Mouse (Mus musculus): ENCODE measurements around the gene Ctnnbl1. TPM values are rescaled to one million over a fixed set of nuclear protein-coding genes. Genes with fewer than 3 reads are reported as not detected.

The Ctnnbl1 gene
- polyA plus RNA-seq, 1 experiment from 2014 or later: 36.3 TPM

DNA sequence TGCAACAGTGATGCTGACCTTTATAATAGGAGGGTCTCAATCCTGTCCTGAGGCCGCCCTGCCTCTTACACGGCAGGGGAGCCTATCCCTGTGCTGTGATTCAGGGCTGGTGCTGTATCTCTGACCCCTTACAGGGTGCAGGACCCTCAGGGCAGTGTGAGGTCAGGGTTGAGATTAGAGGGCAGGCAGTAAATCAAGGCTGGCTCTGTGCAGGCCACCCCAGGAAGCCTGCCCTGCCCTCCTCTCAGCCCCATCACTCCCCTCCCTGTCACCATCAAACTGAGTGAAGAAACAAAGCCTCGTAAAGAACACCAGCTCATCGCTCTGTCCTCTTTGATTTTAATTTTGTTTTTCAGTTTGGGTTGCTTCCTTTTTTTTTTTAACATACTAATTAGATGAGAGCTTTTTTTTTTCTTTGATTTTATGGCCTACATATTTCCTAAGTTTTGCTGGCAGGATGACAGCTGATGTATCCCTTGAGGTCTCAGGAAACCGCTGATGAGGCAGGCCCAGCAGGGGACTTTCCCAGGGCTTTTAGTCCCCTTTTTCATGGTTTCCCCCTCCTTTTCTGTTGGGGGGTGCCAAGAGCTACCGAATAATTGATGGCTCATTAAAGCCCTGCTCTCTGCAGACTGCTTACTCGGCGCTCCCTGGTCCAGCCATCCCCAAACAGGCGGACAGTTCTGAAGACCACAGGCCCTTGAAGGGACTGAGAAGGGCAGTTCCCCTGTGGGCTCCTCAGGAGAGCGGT lies 150.2 kb downstream of the Ctnnbl1 start:
- Histone ChIP-seq H3K4me3 (ENCODE audit: low read depth, low read length) (no peak overlapping the region), H3K36me3 (ENCODE audit: control insufficient read depth, insufficient read depth, low read length) (no peaks in the 10 kb centered on the region; the same call in 1 of the 2 replicates), H3K27ac (ENCODE audit: low read depth, low read length) (no peak overlapping the region), H3K27me3 (ENCODE audit: control insufficient read depth, insufficient read depth, low read length) (peaks cover 6% of the 10 kb centered on the region; the same call in 1 of the 2 replicates), H3K9me3 (replicated peaks; ENCODE audit: control insufficient read depth, low read length) (no peaks in the 10 kb centered on the region), H3K9ac (ENCODE audit: low read depth, low read length) (no peak overlapping the region), H3K4me2 (no peak overlapping the region), H3K4me1 (ENCODE audit: control insufficient read depth, insufficient read depth, low read length) (peaks cover 12% of the 10 kb centered on the region; the same call in 1 of the 2 replicates)
- WGBS (ENCODE audit: insufficient replicate concordance): 54% methylated on average over 10 of the region's 10 CpGs
- ATAC-seq (replicated peaks; ENCODE audit: insufficient number of reproducible peaks, low FRiP score, low TSS enrichment): no peak; the same call in 1 of the 2 replicates

DNA sequence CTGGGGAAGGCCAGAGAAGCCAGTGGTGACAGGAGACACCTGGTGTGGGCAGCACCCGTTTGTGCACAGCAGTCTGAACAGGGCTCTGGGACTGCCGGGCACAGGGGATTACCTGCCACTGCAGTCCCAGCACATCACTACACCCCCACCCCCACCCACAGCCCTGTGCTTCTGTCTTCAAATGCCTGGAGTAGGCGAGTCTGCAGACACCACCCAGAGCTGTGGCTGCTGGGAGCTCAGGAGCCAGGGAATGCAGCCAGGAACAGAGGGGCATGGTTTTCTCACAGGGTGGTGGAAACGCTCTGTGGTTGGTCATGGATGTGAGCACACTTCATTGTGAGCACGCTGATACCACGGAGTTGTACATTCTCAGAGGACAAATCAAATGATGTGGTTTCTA lies 154.0 kb downstream of the Ctnnbl1 start:
- ATAC-seq (replicated peaks; ENCODE audit: insufficient number of reproducible peaks, low FRiP score, low TSS enrichment): no peak
- 62% methylated on average over 6 of the region's 6 CpGs for WGBS (ENCODE audit: insufficient replicate concordance)
- no peaks in the 10 kb centered on the region; the same call in 1 of the 2 replicates for H3K27me3 ChIP-seq (ENCODE audit: control insufficient read depth, insufficient read depth, low read length)
- no peak overlapping the region for H3K27ac ChIP-seq (ENCODE audit: low read depth, low read length)
- H3K9ac ChIP-seq (ENCODE audit: low read depth, low read length): no peak overlapping the region
- H3K36me3 ChIP-seq (ENCODE audit: control insufficient read depth, insufficient read depth, low read length): no peaks in the 10 kb centered on the region; the same call in 1 of the 2 replicates
- no peak overlapping the region for H3K4me2 ChIP-seq
- 0 out of 2 replicates have a peak, but pooled peaks cover 3% of the 10 kb centered on the region for H3K4me1 ChIP-seq (ENCODE audit: control insufficient read depth, insufficient read depth, low read length)
- no peaks in the 10 kb centered on the region for H3K9me3 ChIP-seq (replicated peaks; ENCODE audit: control insufficient read depth, low read length)
- H3K4me3 ChIP-seq (ENCODE audit: low read depth, low read length): no peak overlapping the region

GRCm38 (mm10) chr2:157897131-157897530 lies 159.9 kb downstream of the Ctnnbl1 start:
- Histone ChIP-seq H3K9ac (ENCODE audit: low read depth, low read length) (no peak overlapping the region), H3K27me3 (ENCODE audit: control insufficient read depth, insufficient read depth, low read length) (peaks cover 7% of the 10 kb centered on the region), H3K9me3 (replicated peaks; ENCODE audit: control insufficient read depth, low read length) (no peaks in the 10 kb centered on the region), H3K4me3 (ENCODE audit: low read depth, low read length) (no peak overlapping the region), H3K36me3 (ENCODE audit: control insufficient read depth, insufficient read depth, low read length) (no peaks in the 10 kb centered on the region; the same call in 1 of the 2 replicates), H3K4me2 (no peak overlapping the region), H3K4me1 (ENCODE audit: control insufficient read depth, insufficient read depth, low read length) (no peaks in the 10 kb centered on the region), H3K27ac (ENCODE audit: low read depth, low read length) (no peak overlapping the region)
- 74% methylated on average over 4 of the region's 4 CpGs for WGBS (ENCODE audit: insufficient replicate concordance)
- ATAC-seq (replicated peaks; ENCODE audit: insufficient number of reproducible peaks, low FRiP score, low TSS enrichment): no peak

- peaks cover 3% of the 10 kb centered on the region; the same call in 1 of the 2 replicates for H3K4me1 ChIP-seq (ENCODE audit: control insufficient read depth, insufficient read depth, low read length)
- no peak overlapping the region for H3K4me3 ChIP-seq (ENCODE audit: low read depth, low read length)
- peaks cover 58% of the 10 kb centered on the region for H3K27me3 ChIP-seq (ENCODE audit: control insufficient read depth, insufficient read depth, low read length)
- no peak overlapping the region for H3K4me2 ChIP-seq
- H3K27ac ChIP-seq (ENCODE audit: low read depth, low read length): no peak overlapping the region
- no peak overlapping the region for H3K9ac ChIP-seq (ENCODE audit: low read depth, low read length)
- ATAC-seq (replicated peaks; ENCODE audit: insufficient number of reproducible peaks, low FRiP score, low TSS enrichment): 0 out of 2 replicates have a peak, but pooled peaks have one; percentile 37
- no peaks in the 10 kb centered on the region for H3K36me3 ChIP-seq (ENCODE audit: control insufficient read depth, insufficient read depth, low read length)
- WGBS (ENCODE audit: insufficient replicate concordance): 1% methylated on average over 16 of the region's 16 CpGs
- H3K9me3 ChIP-seq (replicated peaks; ENCODE audit: control insufficient read depth, low read length): no peaks in the 10 kb centered on the region
Observed at GRCm38 (mm10) chr2:157913204-157913636, 176.0 kb downstream of the Ctnnbl1 start.

- Histone ChIP-seq H3K27me3 (ENCODE audit: control insufficient read depth, insufficient read depth, low read length) (peaks cover 61% of the 10 kb centered on the region), H3K36me3 (ENCODE audit: control insufficient read depth, insufficient read depth, low read length) (no peaks in the 10 kb centered on the region), H3K9ac (ENCODE audit: low read depth, low read length) (no peak overlapping the region), H3K4me2 (no peak overlapping the region), H3K27ac (ENCODE audit: low read depth, low read length) (no peak overlapping the region), H3K4me3 (ENCODE audit: low read depth, low read length) (no peak overlapping the region), H3K4me1 (ENCODE audit: control insufficient read depth, insufficient read depth, low read length) (peaks cover 3% of the 10 kb centered on the region; the same call in 1 of the 2 replicates), H3K9me3 (replicated peaks; ENCODE audit: control insufficient read depth, low read length) (no peaks in the 10 kb centered on the region)
- 4% methylated on average over 4 of the region's 4 CpGs for WGBS (ENCODE audit: insufficient replicate concordance)
- ATAC-seq (replicated peaks; ENCODE audit: insufficient number of reproducible peaks, low FRiP score, low TSS enrichment): no peak
Observed at GRCm38 (mm10) chr2:157913705-157914104, 176.5 kb downstream of the Ctnnbl1 start.

GRCm38 (mm10) chr2:157914105-157914764 lies 177.0 kb downstream of the Ctnnbl1 start, which contains the start of gene Vstm2l:
Vstm2l (plus strand) TSS chr2:157914653.
- Histone ChIP-seq H3K27ac (ENCODE audit: low read depth, low read length) (no peak within 1 kb of the TSS), H3K36me3 (ENCODE audit: control insufficient read depth, insufficient read depth, low read length) (no peaks in the 10 kb centered on the region), H3K9me3 (replicated peaks; ENCODE audit: control insufficient read depth, low read length) (no peaks in the 10 kb centered on the region), H3K27me3 (ENCODE audit: control insufficient read depth, insufficient read depth, low read length) (peaks cover 64% of the 10 kb centered on the region), H3K4me2 (peak within 1 kb of the TSS; percentile 59), H3K4me1 (ENCODE audit: control insufficient read depth, insufficient read depth, low read length) (peaks cover 3% of the 10 kb centered on the region; the same call in 1 of the 2 replicates), H3K4me3 (ENCODE audit: low read depth, low read length) (peak within 1 kb of the TSS; percentile 35), H3K9ac (ENCODE audit: low read depth, low read length) (no peak within 1 kb of the TSS)
- no peak for ATAC-seq (replicated peaks; ENCODE audit: insufficient number of reproducible peaks, low FRiP score, low TSS enrichment)
- 5% methylated on average over 62 of the region's 62 CpGs for WGBS (ENCODE audit: insufficient replicate concordance)

- Histone ChIP-seq H3K27me3 (ENCODE audit: control insufficient read depth, insufficient read depth, low read length) (peaks cover 71% of the 10 kb centered on the region), H3K9ac (ENCODE audit: low read depth, low read length) (no peak overlapping the region), H3K36me3 (ENCODE audit: control insufficient read depth, insufficient read depth, low read length) (no peaks in the 10 kb centered on the region), H3K4me3 (ENCODE audit: low read depth, low read length) (peak overlapping the region; percentile 35), H3K9me3 (replicated peaks; ENCODE audit: control insufficient read depth, low read length) (no peaks in the 10 kb centered on the region), H3K4me1 (ENCODE audit: control insufficient read depth, insufficient read depth, low read length) (peaks cover 3% of the 10 kb centered on the region; the same call in 1 of the 2 replicates), H3K27ac (ENCODE audit: low read depth, low read length) (no peak overlapping the region), H3K4me2 (peak overlapping the region; percentile 59)
- no peak for ATAC-seq (replicated peaks; ENCODE audit: insufficient number of reproducible peaks, low FRiP score, low TSS enrichment)
- WGBS (ENCODE audit: insufficient replicate concordance): 40% methylated on average over 40 of the region's 43 CpGs
Observed at GRCm38 (mm10) chr2:157914889-157915517, 177.8 kb downstream of the Ctnnbl1 start.

DNA sequence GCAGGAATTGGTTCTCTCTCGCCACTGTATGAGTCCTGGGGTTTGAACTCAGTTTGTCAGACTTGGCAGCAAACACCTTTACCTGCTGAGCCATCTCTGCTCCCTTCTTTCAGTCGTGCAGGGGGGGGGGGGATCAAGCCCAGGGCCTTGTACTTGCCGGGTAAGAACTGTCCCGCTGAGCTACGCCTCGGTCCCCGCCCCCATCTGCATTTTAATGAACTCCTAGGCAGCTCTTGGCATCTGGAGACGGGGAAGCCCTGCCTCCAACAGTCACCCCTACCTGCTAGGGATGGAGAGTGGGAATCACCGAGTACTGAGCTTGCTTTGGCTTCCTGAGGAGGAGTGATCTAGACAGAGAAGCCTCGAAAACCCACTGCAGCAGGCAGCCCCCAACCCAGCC lies 181.3 kb downstream of the Ctnnbl1 start:
- 8% methylated on average over 10 of the region's 10 CpGs for WGBS (ENCODE audit: insufficient replicate concordance)
- Histone ChIP-seq H3K4me1 (ENCODE audit: control insufficient read depth, insufficient read depth, low read length) (peaks cover 3% of the 10 kb centered on the region; the same call in 1 of the 2 replicates), H3K9me3 (replicated peaks; ENCODE audit: control insufficient read depth, low read length) (no peaks in the 10 kb centered on the region), H3K36me3 (ENCODE audit: control insufficient read depth, insufficient read depth, low read length) (no peaks in the 10 kb centered on the region), H3K9ac (ENCODE audit: low read depth, low read length) (no peak overlapping the region), H3K27me3 (ENCODE audit: control insufficient read depth, insufficient read depth, low read length) (peaks cover 89% of the 10 kb centered on the region), H3K27ac (ENCODE audit: low read depth, low read length) (no peak overlapping the region), H3K4me2 (no peak overlapping the region), H3K4me3 (ENCODE audit: low read depth, low read length) (no peak overlapping the region)
- no peak for ATAC-seq (replicated peaks; ENCODE audit: insufficient number of reproducible peaks, low FRiP score, low TSS enrichment)

All from heart, embryonic 11.5 days (tissue).